Mouse (Mus musculus) limb, embryonic 10.5 days (tissue): ENCODE results near the gene Tmem185b. TPM values are rescaled to one million over a fixed set of nuclear protein-coding genes. Genes with fewer than 3 reads are reported as not detected.

Experiments used
- DNase-seq: peaks from one replicate; pipeline ENCODE4 v3.0.0-alpha.2; 2017; ENCODE audit warnings: low spot score
- H3K27ac ChIP-seq: fragments of 300-500 bp; sonication (generic); 2 replicates; pipeline ENCODE4 v1.5.1; 2016; ENCODE audit warnings: mild to moderate bottlenecking
- H3K27me3 ChIP-seq: fragments of 300-500 bp; sonication (generic); 2 replicates; pipeline ENCODE4 v1.6.1; 2016; ENCODE audit warnings: low read depth, mild to moderate bottlenecking; ENCODE audit not compliant: poor library complexity, severe bottlenecking
- H3K36me3 ChIP-seq: fragments of 300-500 bp; sonication (generic); 2 replicates; pipeline ENCODE4 v1.6.1; 2016; ENCODE audit warnings: mild to moderate bottlenecking, moderate library complexity
- H3K4me1 ChIP-seq: fragments of 300-500 bp; sonication (generic); 2 replicates; pipeline ENCODE4 v1.6.1; 2016
- H3K4me3 ChIP-seq: fragments of 300-500 bp; sonication (generic); 2 replicates; pipeline ENCODE4 v1.5.1; 2016; ENCODE audit warnings: mild to moderate bottlenecking, moderate library complexity
- H3K9me3 ChIP-seq: fragments of 300-500 bp; sonication (generic); replicated peaks from 2 replicates; pipeline ENCODE4 v1.6.1; 2016; ENCODE audit warnings: mild to moderate bottlenecking
- WGBS: fragments of 180-500 bp; shearing (Covaris S2); methylation state at CpG from one replicate; pipeline ENCODE4 v1.1.7; 2016; 5-methylcytosine and 5-hydroxymethylcytosine counted together
- polyA plus RNA-seq: library from polyadenylated mRNA; unstranded; fragments of >200 nt; fragmentation: Nextera tagmentation; extraction: Ambion mirVana; gene quantifications from 2 replicates; pipeline ENCODE4 v1.2.1, GENCODE M21; 2016

Tmem185b gene
- polyA plus RNA-seq, 1 experiment from 2014 or later: 20.9 TPM

- H3K9me3 ChIP-seq: peaks cover 6% of the 10 kb centered on the region
- no peaks in the 10 kb centered on the region for H3K4me1 ChIP-seq
- no peak for DNase-seq
- H3K27me3 ChIP-seq: no peaks in the 10 kb centered on the region
- H3K36me3 ChIP-seq: peaks cover 29% of the 10 kb centered on the region
- 96% methylated on average over 6 of the region's 6 CpGs for WGBS
- no peak overlapping the region for H3K4me3 ChIP-seq
- no peak overlapping the region for H3K27ac ChIP-seq
Observed at GRCm38 (mm10) chr1:119532165-119532564, 6.2 kb downstream of the Tmem185b start.

GRCm38 (mm10) chr1:119533093-119533805 lies 7.3 kb downstream of the Tmem185b start:
- Histone ChIP-seq H3K4me3 (no peak overlapping the region), H3K4me1 (no peaks in the 10 kb centered on the region), H3K27me3 (no peaks in the 10 kb centered on the region), H3K9me3 (peaks cover 4% of the 10 kb centered on the region), H3K27ac (no peak overlapping the region), H3K36me3 (peaks cover 18% of the 10 kb centered on the region)
- WGBS: 94% methylated on average over 18 of the region's 18 CpGs
- DNase-seq: no peak

DNA sequence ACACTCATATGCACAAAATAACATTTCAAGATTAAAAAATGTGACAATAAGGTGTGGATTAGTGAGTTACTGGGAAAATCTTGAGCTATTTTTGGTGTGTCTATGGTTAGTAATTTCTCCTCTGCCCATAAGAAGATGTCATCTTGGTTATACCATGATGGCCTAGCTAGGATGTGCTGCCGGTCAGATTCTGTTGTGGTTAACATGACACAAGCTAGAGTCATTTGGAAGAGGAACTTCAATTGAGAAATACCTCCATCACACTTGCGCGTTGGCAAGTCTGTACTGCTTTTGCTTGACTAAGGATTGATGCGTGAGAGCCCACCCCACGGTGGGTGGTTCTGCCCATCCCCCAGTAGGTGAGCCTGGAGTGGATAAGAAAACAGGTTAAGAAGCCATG lies 8.4 kb downstream of the Tmem185b start:
- whole genome bisulfite sequencing: 96% methylated on average over 5 of the region's 5 CpGs

DNA sequence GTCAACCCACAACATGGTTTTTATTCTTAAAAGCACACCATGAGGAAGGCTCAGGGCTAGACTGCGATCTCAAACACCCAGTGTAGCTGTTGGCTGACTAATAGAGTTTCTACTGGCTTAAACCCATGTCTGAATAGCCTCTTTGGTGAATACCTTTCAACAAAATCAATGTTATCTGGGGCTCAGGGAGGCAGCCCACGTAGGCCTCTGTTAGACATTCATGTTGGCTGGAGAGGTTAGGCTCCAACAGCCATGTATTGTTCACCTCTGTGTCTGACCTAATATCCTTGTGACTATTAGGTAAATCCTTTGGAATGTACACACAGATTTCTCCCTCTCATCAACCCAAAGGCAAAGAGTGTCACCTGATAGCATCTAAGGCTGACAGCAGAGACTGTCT lies 10.2 kb downstream of the Tmem185b start:
- Histone ChIP-seq H3K4me3 (no peak overlapping the region), H3K4me1 (no peaks in the 10 kb centered on the region), H3K27ac (no peak overlapping the region), H3K27me3 (no peaks in the 10 kb centered on the region), H3K9me3 (no peaks in the 10 kb centered on the region), H3K36me3 (0 out of 2 replicates have a peak, but pooled peaks cover 3% of the 10 kb centered on the region)
- WGBS: 92% methylated on average over 2 of the region's 2 CpGs
- DNase-seq: no peak

More for the DNA sequence above, 8.4 kb downstream of the Tmem185b start:
- H3K4me3 ChIP-seq: no peak overlapping the region
- no peaks in the 10 kb centered on the region for H3K4me1 ChIP-seq
- H3K27me3 ChIP-seq: no peaks in the 10 kb centered on the region
- no peak for DNase-seq
- no peak overlapping the region for H3K27ac ChIP-seq
- no peaks in the 10 kb centered on the region; the same call in 1 of the 2 replicates for H3K9me3 ChIP-seq
- H3K36me3 ChIP-seq: peaks cover 10% of the 10 kb centered on the region

GRCm38 (mm10) chr1:119537651-119538050 lies 11.7 kb downstream of the Tmem185b start:
- whole genome bisulfite sequencing: 87% methylated on average over 6 of the region's 6 CpGs
- H3K36me3 ChIP-seq: peaks cover 8% of the 10 kb centered on the region

GRCm38 (mm10) chr1:119539252-119539651 lies 13.3 kb downstream of the Tmem185b start:
- no peaks in the 10 kb centered on the region for H3K27me3 ChIP-seq
- no peaks in the 10 kb centered on the region for H3K9me3 ChIP-seq
- H3K27ac ChIP-seq: no peak overlapping the region
- peaks cover 21% of the 10 kb centered on the region for H3K36me3 ChIP-seq
- H3K4me1 ChIP-seq: no peaks in the 10 kb centered on the region
- H3K4me3 ChIP-seq: no peak overlapping the region
- DNase-seq: no peak
- 70% methylated on average over 2 of the region's 2 CpGs for WGBS

More at GRCm38 (mm10) chr1:119537651-119538050, 11.7 kb downstream of the Tmem185b start:
- no peak for DNase-seq
- Histone ChIP-seq H3K27me3 (no peaks in the 10 kb centered on the region), H3K4me1 (no peaks in the 10 kb centered on the region), H3K27ac (no peak overlapping the region), H3K9me3 (no peaks in the 10 kb centered on the region), H3K4me3 (no peak overlapping the region)

GRCm38 (mm10) chr1:119540836-119541557 lies 15.0 kb downstream of the Tmem185b start:
- H3K9me3 ChIP-seq: no peaks in the 10 kb centered on the region
- no peak overlapping the region for H3K27ac ChIP-seq
- DNase-seq: no peak
- H3K4me3 ChIP-seq: no peak overlapping the region
- H3K36me3 ChIP-seq: peaks cover 26% of the 10 kb centered on the region
- H3K27me3 ChIP-seq: no peaks in the 10 kb centered on the region
- 89% methylated on average over 9 of the region's 9 CpGs for WGBS
- peaks cover 8% of the 10 kb centered on the region; the same call in 1 of the 2 replicates for H3K4me1 ChIP-seq

DNA sequence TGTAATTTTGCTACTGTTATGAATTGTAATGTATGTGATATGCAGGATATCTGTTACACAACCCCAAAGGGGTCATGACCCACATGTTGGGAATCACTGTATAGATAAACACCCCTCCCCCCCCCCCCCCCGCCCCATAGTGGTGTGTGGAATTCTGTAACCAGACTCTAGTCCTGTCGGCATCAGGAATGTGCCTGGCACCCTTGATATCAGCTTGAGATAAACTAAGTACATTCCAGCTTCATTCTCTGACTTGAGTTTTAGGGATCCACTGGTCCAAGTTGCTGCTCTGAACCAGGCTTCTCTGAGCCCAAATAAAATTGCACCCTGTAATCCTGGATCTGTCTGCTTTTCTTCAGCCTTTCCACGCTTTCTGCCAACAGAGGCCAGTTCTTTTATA lies 15.6 kb downstream of the Tmem185b start:
- no peak for DNase-seq
- peaks cover 32% of the 10 kb centered on the region for H3K36me3 ChIP-seq

GRCm38 (mm10) chr1:119543316-119543715 lies 17.4 kb downstream of the Tmem185b start:
- H3K4me3 ChIP-seq: no peak overlapping the region
- peaks cover 47% of the 10 kb centered on the region for H3K36me3 ChIP-seq

More for the DNA sequence above, 15.6 kb downstream of the Tmem185b start:
- H3K27ac ChIP-seq: no peak overlapping the region
- H3K4me3 ChIP-seq: no peak overlapping the region
- 63% methylated on average over 3 of the region's 3 CpGs for WGBS
- peaks cover 8% of the 10 kb centered on the region; the same call in 1 of the 2 replicates for H3K4me1 ChIP-seq
- H3K27me3 ChIP-seq: no peaks in the 10 kb centered on the region
- no peaks in the 10 kb centered on the region for H3K9me3 ChIP-seq

DNA sequence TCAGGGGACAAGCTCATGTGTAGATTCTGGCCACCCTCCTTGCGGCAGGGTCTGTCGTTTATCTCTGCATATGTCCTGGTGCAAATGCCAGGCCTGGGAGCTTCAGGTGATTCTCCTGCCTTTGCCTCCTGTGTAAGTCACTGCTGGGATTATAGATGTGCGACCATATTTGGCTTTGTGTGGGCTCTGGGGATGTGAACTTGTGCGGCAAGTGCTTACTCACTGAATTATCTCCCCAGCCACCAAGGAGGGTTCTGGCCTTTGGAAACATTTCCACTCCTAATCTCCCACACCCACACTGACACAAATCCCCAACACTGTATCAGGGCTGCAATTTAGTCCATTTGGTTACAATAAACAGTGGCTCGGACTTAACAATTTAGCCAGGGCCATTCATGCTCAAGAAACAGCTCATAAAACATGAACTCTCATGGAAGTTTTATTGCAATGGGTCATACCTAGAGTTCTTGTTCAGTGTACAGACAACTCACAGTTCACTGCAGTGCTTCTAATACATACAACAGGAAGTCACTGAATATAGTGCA lies 18.7 kb downstream of the Tmem185b start:
- no peaks in the 10 kb centered on the region for H3K9me3 ChIP-seq
- WGBS: 73% methylated on average over 5 of the region's 5 CpGs
- H3K27ac ChIP-seq: 0 out of 2 replicates have a peak overlapping the region, but pooled peaks have one; percentile 26
- peaks cover 8% of the 10 kb centered on the region; the same call in 1 of the 2 replicates for H3K4me1 ChIP-seq
- no peak overlapping the region for H3K4me3 ChIP-seq
- no peaks in the 10 kb centered on the region for H3K27me3 ChIP-seq
- peaks cover 51% of the 10 kb centered on the region for H3K36me3 ChIP-seq
- peak; percentile 29 for DNase-seq

More at GRCm38 (mm10) chr1:119543316-119543715, 17.4 kb downstream of the Tmem185b start:
- DNase-seq: no peak
- Histone ChIP-seq H3K9me3 (no peaks in the 10 kb centered on the region), H3K27me3 (no peaks in the 10 kb centered on the region), H3K27ac (no peak overlapping the region), H3K4me1 (peaks cover 8% of the 10 kb centered on the region; the same call in 1 of the 2 replicates)
- WGBS: 93% methylated on average over 6 of the region's 6 CpGs

DNA sequence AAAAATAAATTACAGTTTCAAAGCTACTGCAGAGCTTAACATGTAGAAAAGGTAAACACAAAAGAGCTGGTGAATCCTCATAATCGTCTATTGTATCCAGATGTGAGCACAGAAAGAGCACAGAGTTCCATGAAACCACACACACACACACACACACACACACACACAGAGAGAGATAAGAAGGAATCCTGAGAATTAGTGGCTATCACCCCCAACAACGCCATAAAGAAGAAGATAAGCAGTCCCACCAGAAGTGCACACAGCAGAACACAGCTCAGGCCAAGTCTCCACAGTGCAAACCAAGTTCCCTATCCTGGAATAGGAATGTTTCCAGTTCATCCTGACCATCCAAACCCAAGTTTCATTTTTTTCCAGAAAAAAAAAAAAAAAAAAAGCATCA lies 19.2 kb downstream of the Tmem185b start:
- Histone ChIP-seq H3K27ac (no peak overlapping the region), H3K9me3 (no peaks in the 10 kb centered on the region), H3K4me3 (no peak overlapping the region), H3K27me3 (no peaks in the 10 kb centered on the region), H3K36me3 (peaks cover 55% of the 10 kb centered on the region), H3K4me1 (peaks cover 8% of the 10 kb centered on the region; the same call in 1 of the 2 replicates)
- peak; percentile 15 for DNase-seq
- 87% methylated on average over 2 of the region's 2 CpGs for WGBS

DNA sequence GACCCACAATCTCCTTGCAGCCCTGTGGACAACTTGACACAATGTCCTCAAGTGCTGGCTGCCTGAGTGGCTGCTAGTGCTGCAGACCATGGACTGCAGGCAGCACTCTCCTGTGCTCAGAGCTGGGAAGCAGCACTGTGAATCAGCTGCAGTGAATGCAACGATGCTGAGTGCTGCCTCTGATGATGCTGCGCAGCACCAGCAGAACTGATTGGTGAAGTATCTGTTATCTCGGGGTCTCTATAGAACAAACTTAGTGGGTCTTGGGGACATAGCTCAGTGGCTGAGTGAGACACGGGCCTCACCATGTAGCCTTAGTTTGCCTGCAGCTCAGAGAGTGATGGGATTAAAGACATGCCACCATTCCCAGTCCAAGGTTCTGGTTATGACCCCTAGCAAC lies 19.7 kb downstream of the Tmem185b start:
- H3K36me3 ChIP-seq: peaks cover 57% of the 10 kb centered on the region
- H3K9me3 ChIP-seq: no peaks in the 10 kb centered on the region
- peaks cover 8% of the 10 kb centered on the region; the same call in 1 of the 2 replicates for H3K4me1 ChIP-seq
- H3K27me3 ChIP-seq: no peaks in the 10 kb centered on the region
- no peak overlapping the region for H3K4me3 ChIP-seq
- DNase-seq: peak; percentile 15
- H3K27ac ChIP-seq: no peak overlapping the region
- WGBS: 94% methylated on average over 4 of the region's 4 CpGs

DNA sequence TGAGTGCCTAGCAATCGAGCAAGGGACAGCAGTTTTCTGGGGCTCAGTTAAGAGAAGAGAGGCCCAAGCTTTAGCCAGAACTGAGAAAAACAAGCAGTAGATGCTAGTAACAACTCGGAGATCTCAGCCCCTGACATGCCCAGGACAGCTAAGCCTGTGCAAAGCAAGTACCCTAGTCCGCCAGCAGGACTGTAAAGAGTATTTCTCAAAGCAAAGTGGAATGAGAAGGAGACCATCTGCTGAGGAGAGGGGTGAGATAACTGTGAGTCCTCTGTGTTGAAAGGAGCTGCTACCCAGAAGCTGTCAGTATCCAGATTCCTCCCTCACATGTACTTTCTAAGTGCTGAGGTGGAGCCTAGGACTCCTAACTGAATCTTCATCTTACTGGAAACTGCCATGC lies 20.5 kb downstream of the Tmem185b start:
- peak; percentile 12 for DNase-seq
- H3K36me3 ChIP-seq: peaks cover 57% of the 10 kb centered on the region
- H3K9me3 ChIP-seq: no peaks in the 10 kb centered on the region
- no peak overlapping the region for H3K27ac ChIP-seq
- 91% methylated on average over 3 of the region's 3 CpGs for WGBS
- no peaks in the 10 kb centered on the region for H3K27me3 ChIP-seq
- peaks cover 8% of the 10 kb centered on the region; the same call in 1 of the 2 replicates for H3K4me1 ChIP-seq
- no peak overlapping the region for H3K4me3 ChIP-seq
